Mouse (Mus musculus): ENCODE measurements at regions not wholly inside any gene's neighbourhood (a gene's known extent, or its start where the extent isn't known, plus 50 kb on each side); places are given as distances from the start of the nearest gene placed in this dataset.
"Not testable (repeated sequence)": the region's sequence is repeated elsewhere in the genome, so short reads cannot be mapped to it uniquely, and the experiment has no call there.

GRCm38 (mm10) chr12:98144464-98144863 lies 114.8 kb downstream of the Galc start:
- no peak for DNase-seq

- no peak for DNase-seq
These were observed 116.1 kb downstream of the Galc start for GRCm38 (mm10) chr12:98143170-98143569.

- DNase-seq = not testable (repeated sequence)
These were observed 119.4 kb downstream of the Galc start for GRCm38 (mm10) chr12:98139906-98140305.

GRCm38 (mm10) chr12:98131276-98131675 lies 128.0 kb downstream of the Galc start:
- no peak for DNase-seq

GRCm38 (mm10) chr12:98123541-98123940 lies 135.7 kb downstream of the Galc start:
- no peak for DNase-seq

- DNase-seq = no peak
These were observed 151.2 kb downstream of the Galc start for GRCm38 (mm10) chr12:98108039-98108438.

- DNase-seq = no peak
These were observed 152.2 kb downstream of the Galc start for GRCm38 (mm10) chr12:98106789-98107684.

GRCm38 (mm10) chr12:98106151-98106788 lies 153.0 kb downstream of the Galc start:
- DNase-seq = no peak

- DNase-seq = no peak
These were observed 153.5 kb downstream of the Galc start for GRCm38 (mm10) chr12:98105749-98106148.

GRCm38 (mm10) chr12:98090171-98090570 lies 169.1 kb downstream of the Galc start:
- DNase-seq = no peak

GRCm38 (mm10) chr12:98078351-98078750 lies 180.9 kb downstream of the Galc start:
- no peak for DNase-seq

- no peak for DNase-seq
These were observed 183.7 kb downstream of the Galc start for GRCm38 (mm10) chr12:98075580-98075979.

GRCm38 (mm10) chr12:98069110-98069509 lies 190.1 kb downstream of the Galc start:
- DNase-seq = no peak

GRCm38 (mm10) chr12:98059419-98060180 lies 199.7 kb downstream of the Galc start:
- DNase-seq = no peak

GRCm38 (mm10) chr12:98058977-98059376 lies 200.3 kb downstream of the Galc start:
- DNase-seq = no peak

- DNase-seq = no peak
These were observed 208.3 kb downstream of the Galc start for GRCm38 (mm10) chr12:98050934-98051333.

- DNase-seq = no peak
These were observed 208.8 kb downstream of the Galc start for GRCm38 (mm10) chr12:98050500-98050899.

GRCm38 (mm10) chr12:98050057-98050456 lies 209.2 kb downstream of the Galc start:
- no peak for DNase-seq

GRCm38 (mm10) chr12:98047765-98048164 lies 211.5 kb downstream of the Galc start:
- DNase-seq = no peak

- DNase-seq = no peak
These were observed 212.5 kb downstream of the Galc start for GRCm38 (mm10) chr12:98046459-98047440.

GRCm38 (mm10) chr12:98045784-98046458 lies 213.3 kb downstream of the Galc start:
- no peak for DNase-seq

- no peak for DNase-seq
These were observed 215.8 kb downstream of the Galc start for GRCm38 (mm10) chr12:98043436-98043835.
